Mouse (Mus musculus) forelimb bud, embryonic 11.5 days (tissue): ENCODE measurements at regions not wholly inside any gene's neighbourhood (a gene's known extent, or its start where the extent isn't known, plus 50 kb on each side); places are given as distances from the start of the nearest gene placed in this dataset.

ENCODE experiments used
- DNase-seq: peaks from one replicate; pipeline ENCODE4 v3.0.0-alpha.2; 2012; ENCODE audit warnings: low read depth, low spot score

DNA sequence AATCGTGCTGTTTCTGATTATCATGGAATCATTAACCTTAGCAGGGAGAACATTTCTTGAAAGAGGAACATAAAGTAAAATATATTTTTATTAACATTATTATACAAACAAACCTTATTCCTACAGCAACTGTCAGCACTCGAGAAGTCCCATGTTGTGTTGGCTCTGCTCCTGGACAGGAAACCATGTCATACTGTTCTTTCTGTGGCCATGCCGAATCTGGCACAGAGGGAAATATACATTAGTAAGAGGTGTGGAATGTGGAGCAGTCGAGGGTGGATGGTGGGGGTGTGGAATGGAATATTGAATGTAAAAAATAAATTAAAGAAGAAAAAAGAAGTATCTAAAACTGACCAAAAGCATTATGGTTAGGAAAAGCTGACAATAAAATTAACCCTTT lies 342.1 kb upstream of the Pmfbp1 start:
- DNase-seq: no peak

DNA sequence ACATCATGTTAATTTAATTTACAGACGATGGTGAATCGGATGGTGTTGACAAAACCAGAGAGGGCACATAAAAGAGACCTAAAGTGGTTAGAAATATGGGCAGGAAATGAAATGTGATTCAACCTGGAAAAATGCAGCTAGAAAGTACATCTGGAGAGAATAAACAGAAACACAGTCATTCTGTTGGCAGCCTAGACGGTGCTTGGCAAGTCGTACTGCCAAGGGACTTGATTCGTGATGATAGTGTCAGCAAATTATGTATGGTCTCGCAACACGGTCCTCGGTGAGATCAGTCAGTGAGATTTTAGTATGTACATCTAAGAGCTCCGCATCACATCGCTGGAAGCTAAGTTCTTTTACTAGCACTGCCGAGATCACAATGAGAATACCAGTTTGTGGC lies 338.3 kb upstream of the Pmfbp1 start:
- peak; percentile 66 for DNase-seq

DNA sequence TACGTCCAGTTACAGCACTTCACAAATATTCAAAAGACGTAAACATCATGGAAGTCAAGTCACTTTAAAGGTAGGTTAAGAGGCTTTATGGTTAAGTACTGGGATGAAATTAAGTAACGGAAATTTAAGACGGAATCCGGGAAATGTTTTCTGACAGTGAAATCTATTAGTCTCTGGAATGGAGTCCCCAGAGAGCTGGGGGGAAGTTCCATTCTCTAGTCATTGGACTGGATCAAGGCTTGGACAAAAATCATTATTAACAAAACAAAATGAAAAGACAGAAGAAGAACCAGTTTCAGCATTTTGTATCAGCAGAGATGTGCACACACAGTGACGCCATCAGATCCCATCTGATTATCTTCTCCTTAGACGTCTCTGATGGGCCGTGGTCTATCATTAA lies 337.8 kb upstream of the Pmfbp1 start:
- DNase-seq: no peak

DNA sequence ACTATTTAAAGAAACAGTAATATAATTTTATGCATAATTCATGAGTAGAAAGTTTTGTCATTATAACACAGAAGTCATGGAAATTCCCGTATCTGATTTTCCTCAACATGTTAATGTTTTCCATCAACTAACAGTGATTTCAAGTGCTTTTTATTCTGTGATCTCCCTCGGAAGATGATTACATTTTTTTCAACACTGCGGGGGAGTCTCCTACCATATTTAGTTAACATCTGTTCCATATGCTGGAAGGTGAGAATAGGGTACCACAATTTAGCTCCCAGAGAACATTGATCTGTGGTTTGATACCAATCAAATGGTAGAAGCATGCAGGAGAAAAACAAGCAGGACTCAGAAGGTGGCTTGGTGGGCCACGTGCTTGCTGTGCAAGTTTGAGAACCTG lies 321.1 kb upstream of the Pmfbp1 start:
- DNase-seq: no peak

DNA sequence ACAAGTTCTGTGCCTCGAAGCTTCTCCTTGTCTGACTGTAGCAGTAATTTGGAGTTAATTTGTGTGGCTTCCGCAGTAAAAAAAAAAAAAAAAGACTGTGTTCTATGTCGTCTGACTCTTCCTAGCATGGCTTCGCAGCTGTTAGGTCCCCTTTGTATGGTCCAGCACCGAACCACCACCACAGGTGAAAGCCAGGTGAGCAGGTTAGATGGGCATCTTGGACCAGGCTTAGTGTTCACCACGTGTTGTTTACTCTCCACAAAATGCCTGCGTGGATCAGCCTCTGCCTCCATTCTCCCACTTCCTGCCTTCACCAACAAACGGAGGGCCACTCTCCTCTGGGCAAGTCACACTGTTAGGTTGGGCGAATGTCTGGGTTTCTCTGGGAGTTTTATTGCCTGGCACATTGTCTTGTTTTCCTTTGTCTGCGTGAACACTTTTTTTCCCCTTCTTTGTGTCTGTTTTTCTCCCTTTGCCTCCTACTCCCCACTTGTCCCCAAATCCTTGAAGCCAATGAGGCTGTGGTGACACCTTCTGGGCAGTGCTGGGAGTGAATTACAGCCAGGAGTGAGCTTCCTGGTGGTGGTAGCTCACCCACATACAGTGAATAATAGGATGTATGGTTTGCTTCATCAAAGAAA lies 308.1 kb upstream of the Pmfbp1 start:
- DNase-seq: peak; percentile 80

DNA sequence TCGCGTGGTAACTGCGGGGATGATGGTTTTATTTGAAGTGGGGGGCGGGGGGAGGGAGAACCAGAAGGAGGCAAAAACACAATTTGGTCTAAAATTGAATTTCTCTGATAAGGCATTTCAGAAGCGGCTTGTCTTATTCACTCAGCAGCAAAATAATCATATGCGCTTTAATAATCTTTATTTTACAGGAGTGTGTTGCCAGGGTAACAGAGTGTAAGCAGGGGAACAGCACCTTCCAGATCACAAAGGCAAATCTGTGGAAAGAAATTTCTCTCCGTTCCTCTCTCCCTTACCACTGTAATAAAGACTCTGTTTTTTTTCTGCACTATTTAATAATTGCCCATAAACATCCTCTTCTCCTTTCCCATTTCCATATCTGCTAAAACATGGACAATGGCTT lies 306.2 kb upstream of the Pmfbp1 start:
- no peak for DNase-seq

DNA sequence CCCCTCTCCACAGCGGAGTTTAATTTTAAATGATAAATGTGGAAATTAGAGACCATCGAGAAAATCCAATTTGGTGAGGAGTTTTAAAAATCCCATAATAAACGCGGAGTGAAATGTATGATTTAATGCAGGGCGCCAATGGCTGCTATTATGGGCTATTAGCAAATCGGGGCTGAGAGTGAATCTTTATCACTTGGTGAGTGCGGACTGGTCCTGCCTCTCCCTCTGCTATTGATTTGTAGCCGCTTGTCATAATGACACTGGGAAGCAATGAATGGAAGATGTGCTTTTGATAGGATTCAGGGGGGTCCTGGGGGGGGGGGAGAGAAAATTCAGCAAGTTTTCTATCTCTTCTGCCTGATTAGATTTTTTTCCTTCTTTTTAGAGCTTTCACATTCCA lies 279.6 kb upstream of the Pmfbp1 start:
- DNase-seq: no peak

DNA sequence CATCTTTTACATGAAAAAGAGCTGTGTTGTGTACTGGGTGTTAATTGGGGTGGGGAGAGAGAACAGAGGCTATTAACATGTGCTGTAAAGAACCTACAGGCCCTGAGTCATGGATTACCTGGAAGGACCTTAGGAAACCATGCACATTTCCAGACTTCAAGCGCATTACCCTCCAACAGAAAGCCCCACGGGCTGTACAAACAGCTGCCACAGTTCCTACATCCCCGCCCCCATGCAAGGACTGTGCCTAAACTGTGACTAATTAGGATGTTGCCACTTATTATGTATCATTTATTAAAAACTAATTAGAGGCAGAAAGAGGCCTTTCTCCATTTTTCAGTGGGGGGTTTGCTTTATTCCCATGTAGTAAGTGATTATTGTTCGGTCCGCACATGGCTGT lies 277.5 kb upstream of the Pmfbp1 start:
- DNase-seq: no peak

DNA sequence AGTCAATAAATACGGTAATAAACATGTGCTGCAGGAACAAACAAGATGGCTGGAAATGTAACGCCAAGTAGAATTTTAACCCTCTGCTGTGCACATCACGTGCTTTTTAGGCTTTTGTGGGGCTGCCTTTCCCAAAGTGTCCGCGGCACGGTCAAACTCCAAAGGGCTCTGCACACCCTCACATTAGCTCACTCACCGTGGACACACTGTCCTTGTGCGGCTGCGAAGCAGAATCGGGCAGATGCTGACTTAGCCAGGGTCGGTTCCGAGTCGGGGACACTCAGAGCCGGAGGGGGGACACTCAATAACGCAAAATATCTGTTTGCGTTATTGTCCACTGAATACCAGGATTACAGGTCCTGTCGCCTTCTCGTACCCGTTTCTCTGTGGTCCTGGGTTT lies 276.5 kb upstream of the Pmfbp1 start:
- DNase-seq: no peak

DNA sequence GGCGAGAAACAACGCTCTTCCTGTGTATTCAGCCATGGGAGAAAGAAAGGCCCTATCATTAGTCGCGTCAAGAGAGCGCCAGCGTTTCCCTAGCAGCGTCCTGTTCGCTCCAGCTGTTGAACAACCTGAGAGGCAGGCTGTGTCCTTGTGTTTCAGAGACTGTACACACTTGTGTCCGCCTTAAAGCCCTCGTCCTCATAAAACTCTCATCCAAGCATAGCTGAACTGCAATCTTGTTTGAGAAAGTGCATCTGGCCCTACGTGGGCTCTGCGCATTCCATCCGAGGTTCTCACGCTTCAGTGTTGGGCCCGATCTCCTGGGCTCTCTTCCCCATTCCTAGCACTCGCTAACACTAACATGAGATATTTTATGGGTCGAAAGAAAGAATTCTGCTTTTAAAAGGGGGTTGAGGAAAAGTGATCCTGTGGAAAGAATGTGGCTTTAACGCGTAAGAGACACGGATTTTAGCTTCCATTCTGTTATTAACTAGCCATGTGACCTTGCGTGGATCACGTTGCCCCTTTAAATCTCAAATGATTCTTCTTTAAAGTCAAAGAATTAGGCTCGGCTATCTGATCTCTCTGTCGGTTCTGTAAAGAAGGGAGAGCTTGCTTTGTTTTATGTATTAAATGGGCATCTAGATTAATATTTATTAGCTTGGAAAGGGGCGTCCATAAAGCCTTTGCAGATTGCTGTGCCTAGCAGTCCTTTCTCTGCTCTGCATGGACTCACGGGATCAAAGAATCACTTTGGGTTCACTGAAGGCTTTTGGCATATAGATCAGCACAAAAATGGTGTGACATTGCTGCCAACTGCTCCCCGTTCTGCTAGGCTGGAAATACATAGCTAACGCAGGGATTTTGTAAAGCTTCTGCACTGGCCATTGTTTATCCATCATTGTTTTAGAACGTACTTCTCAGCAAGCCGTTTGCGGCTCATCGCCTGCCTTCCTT lies 261.3 kb upstream of the Pmfbp1 start:
- peak; percentile 44 for DNase-seq

DNA sequence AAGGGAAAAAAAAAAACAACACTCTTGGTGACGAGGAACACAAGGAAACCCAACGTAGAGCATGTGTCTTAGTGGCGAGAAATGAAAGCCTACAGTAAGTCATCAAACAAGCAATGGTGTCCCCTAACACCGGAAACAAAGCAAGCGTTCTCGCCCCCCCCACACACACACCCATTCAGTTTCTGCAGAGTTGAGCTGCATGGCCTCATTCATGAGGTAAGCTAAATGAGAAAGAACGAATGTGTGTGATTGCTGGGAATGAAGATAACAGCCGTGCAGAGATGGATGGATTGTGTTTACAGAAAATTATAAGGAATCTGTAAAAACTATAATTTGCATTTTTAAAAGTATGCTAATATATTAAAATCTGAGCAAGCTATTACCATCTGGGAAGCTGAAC lies 248.3 kb upstream of the Pmfbp1 start:
- no peak for DNase-seq

DNA sequence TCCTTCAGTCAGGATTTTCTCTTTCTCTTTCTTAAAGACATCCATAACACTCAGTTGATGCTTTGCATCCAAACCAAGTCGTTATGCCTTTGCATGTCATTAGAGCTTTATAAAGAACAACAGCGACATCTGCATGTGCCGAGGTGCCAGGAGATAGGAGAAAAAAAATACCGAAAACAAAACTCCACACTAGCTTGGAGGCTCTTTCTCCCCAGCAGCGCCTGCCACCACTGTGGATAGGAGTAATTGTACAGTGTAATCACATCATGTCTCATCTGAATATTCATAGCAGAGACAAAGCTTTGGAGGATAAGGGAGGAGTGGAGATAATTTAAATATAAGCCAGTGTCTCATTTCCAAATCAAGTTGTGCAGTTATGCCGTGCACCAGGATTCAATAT lies 246.0 kb upstream of the Pmfbp1 start:
- DNase-seq: no peak

DNA sequence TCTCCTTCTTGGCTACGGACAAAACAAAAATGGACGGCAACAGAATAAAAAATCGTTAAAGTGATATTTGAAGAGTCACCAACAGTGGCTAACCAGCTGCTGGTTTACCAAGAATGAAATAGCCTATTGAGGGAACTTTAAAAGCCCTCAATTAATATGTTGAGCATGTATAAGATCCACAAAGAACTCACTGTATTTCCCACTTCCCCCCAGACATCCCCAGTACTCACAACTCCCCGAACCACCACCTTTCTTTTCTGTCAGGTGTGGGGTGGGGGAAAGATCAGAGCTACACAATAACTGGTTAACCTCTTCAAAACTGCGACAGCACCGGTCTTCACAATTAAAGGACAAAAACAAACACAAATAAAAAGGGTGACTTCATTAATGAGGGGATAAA lies 245.5 kb upstream of the Pmfbp1 start:
- DNase-seq: no peak

DNA sequence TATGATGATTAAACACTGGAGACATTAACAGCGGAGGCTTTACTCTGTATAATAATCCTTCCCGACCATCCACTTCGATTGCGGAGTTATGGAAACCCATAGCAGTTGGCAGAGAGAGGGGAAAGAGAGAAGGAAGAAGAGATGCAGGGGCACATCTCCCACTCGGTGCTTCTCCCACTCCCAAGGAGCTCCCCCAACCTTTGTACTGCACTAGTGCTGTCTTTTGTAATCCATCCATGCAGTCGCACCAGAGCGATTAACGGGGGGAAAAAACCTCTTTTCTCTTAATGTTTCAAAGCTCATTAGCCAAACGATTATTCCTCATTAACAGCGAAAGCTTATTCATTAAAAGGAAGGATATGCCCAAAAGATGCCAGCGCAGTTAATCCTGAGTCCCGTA lies 244.6 kb upstream of the Pmfbp1 start:
- DNase-seq: no peak

DNA sequence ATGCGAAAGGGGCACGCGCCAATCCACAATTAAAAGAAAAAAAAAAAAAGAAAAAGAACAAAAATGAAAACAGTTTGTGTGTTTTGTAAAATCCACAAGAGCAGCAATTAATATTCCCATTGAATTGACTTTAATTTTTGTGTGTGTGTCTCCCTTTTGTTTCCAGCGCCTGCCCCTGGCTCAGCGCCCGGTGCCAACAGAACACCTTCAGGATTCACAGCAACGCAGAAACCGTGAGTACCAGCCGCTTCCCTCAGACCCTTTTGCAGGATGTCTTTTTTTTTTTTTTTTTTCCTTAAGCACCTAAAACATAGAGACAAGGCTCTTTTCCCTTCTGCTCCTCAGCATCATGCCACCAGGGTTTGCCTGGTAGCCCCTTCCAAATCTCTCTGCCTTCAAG lies 244.1 kb upstream of the Pmfbp1 start:
- no peak for DNase-seq

DNA sequence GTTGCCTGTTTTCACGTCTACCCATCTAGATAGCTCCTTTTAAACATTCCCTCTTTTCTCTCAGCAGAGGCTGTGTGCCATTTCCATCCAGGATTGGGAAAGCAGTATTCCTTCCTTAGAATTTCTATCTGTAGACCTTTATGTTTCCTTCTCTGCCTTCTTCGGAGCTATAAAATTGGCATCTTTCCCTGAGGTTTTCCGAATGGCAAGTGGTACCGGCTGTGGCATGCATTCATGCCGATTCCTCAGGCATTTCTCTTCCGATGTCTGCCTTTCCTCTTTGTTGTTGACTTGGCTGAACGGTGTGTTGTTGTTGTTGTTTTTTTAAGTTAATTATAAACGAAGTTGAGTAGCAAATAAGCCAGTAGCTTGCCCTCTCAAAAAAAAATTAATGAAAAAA lies 243.3 kb upstream of the Pmfbp1 start:
- no peak for DNase-seq

DNA sequence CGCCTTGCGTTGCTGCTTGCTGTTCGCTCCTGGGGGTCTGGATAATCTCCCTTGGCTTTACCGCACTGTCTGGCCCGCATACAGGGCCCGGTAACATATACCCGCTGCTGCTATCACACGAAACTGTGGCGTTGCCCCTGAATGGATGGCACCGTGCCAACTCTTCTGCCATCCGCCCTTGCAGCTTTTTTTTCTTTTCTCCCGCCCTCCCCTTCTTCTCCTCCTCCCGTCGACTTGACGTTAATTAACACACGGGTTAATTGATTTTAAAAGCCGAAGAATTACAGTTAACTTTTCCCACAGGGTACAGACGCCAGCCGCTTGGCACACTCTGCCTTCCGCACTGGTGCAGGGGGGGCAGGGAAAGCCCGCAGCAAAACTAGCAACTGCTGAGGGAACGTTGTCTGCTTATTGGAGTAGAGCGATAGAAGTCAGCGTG lies 242.4 kb upstream of the Pmfbp1 start:
- no peak for DNase-seq

DNA sequence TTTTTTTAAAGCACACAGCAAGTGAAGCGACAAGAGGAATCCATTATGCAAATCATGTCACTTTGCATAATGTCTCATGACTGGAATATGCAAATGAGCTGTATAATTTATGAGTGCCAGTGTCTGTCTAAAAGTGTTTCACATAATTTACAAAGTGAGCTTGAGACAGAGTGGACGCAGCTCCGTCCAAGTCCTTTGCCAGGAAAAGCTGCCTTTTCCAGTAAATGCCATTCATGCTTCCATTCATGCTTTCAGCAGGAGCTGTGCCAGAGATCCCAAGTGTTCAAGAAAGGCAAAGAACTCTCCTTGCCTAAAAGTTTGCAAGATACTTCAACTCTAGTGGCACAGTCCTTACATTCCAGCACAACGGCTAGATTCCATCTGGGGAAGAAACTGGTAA lies 241.4 kb upstream of the Pmfbp1 start:
- DNase-seq: no peak

DNA sequence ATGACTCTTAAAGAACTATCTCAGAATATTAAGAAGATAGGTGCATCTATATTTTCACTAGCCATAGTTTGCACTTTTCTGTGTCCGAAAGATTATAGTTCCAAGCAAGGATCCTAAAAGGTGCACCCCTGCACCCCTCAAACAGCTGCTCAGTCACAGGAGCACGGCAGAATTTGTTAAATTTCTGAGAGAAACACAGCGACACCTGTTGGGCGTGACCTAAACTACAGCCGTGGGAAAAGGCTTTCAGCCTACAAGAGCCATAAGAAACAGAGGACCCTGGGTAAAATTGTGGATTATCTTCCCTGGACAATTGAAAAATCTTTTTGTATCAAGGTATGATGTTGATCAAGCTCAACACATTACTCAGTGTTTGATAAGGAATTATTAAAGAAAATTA lies 214.7 kb upstream of the Pmfbp1 start:
- peak; percentile 69 for DNase-seq

DNA sequence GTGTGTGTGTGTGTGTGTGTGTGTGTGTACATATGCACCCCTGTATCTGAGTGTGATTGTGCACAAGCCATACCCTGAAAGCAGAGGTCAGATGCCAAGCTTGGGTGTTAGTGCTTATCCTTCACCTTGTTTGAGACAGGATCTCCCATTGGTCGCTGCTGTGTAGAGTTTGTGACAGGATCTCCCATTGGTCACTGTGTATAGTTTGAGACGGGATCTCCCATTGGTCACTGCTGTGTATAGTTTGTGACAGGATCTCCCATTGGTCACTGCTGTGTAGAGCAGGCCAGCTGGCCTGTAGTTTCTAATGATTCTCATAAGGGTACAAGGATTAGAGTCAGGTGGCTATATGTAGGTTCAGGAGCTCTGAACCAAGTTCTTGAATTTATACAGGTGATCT lies 213.3 kb upstream of the Pmfbp1 start:
- DNase-seq: peak; percentile 44

DNA sequence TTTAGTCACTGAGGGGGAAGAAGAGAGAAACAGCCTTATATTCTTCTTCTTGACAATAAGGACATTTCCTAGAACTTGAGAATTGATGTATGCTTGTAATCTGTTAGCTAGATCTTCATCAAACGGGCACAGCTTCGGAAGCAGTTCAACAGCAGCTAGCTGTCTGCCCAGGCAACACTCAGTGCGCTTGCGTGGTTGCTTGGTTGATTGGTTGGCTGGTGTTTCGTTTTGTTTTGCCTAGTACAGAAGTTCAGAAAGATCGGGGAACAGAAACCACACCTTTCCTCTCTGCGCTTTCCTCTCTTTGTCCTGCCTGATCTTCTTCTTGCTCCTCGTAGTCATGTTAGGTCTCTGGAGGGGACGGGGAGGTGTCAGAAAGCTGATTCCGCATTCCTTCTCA lies 212.2 kb upstream of the Pmfbp1 start:
- DNase-seq: no peak

DNA sequence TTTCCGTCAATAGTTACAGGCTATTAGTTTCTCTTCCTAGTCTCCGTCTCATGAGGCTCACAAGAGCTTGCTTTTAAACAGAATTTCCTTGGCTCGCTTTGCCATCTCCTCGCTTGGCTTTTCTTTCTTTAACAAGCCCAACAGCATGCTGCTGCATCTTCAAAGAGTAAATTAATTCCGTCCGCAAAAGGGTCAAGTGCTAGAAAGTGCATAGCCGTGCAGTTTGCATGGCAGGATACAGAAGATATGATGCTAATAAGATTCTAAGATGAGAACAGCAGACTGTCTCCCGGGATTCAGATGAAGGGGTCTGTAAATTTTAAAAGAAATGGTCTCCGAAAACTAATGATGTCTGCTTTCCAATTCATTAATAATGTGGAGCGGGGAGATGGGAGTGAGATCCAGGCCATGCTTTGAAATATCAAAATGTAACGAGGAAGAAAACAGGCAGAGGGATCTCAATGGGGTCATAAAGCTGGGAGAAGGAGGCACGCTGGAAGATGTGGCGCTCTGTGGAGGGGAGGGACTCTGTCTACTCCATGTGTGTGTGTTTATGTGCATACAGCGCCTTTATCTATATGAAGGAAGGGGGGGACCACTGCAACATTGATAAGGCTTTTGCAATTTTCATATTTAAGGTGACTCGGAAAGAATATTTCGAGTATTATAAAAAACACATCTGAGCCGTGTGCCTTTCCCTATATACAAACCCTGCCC lies 183.0 kb upstream of the Pmfbp1 start:
- DNase-seq: no peak
